Mouse (Mus musculus): ENCODE measurements around the gene Cd207.

- TF ChIP-seq CTCF (IDR thresholded peaks at IDR 0.05; ENCODE audit: insufficient read depth, low read depth, low read length) (no peak), POLR2A (IDR thresholded peaks at IDR 0.05; ENCODE audit: insufficient read depth, low read depth, low read length) (no peak)
These were observed 45.8 kb downstream of the Cd207 start for GRCm38 (mm10) chr6:83631815-83632214.

Data from olfactory bulb, adult 2 months (tissue).